Mouse (Mus musculus) forebrain, embryonic 14.5 days (tissue): Measurements from ENCODE around the gene Rcsd1. TPM values are rescaled to one million over a fixed set of nuclear protein-coding genes. Genes with fewer than 3 reads are reported as not detected.

Source experiments
- ATAC-seq: fragments of 200-750 bp; cut with Nextera tagmentation; 2 replicates; pipeline ENCODE4 v1.8.0; 2017; ENCODE audit warnings: mild to moderate bottlenecking, moderate library complexity
- DNase-seq: peaks from one replicate; pipeline ENCODE4 v3.0.0-alpha.2; 2015; ENCODE audit warnings: low spot score
- H3K27ac ChIP-seq: fragments of 300-500 bp; sonication (generic); 2 replicates; pipeline ENCODE4 v1.5.1; 2014; ENCODE audit warnings: low read depth, mild to moderate bottlenecking, control low read depth, low read length, moderate library complexity
- H3K27me3 ChIP-seq: fragments of 300-500 bp; sonication (generic); replicated peaks from 2 replicates; pipeline ENCODE4 v1.6.1; 2014; ENCODE audit warnings: low read length, control low read depth, mixed read lengths; ENCODE audit not compliant: control insufficient read depth, insufficient read depth
- H3K36me3 ChIP-seq: fragments of 300-500 bp; sonication (generic); 2 replicates; pipeline ENCODE4 v1.6.1; 2014; ENCODE audit warnings: low read length, control low read depth; ENCODE audit not compliant: control insufficient read depth, insufficient read depth
- H3K4me1 ChIP-seq: fragments of 300-500 bp; sonication (generic); 2 replicates; pipeline ENCODE4 v1.6.1; 2014; ENCODE audit warnings: antibody characterized with exemption, low read length, control low read depth; ENCODE audit not compliant: control insufficient read depth, insufficient read depth
- H3K4me2 ChIP-seq: fragments of 300-500 bp; sonication (generic); 2 replicates; pipeline ENCODE4 v1.6.1; 2014; ENCODE audit warnings: mild to moderate bottlenecking, control low read depth, low read length
- H3K4me3 ChIP-seq: fragments of 300-500 bp; sonication (generic); 2 replicates; pipeline ENCODE4 v1.5.1; 2014; ENCODE audit warnings: low read depth, low read length, control low read depth
- H3K9ac ChIP-seq: fragments of 300-500 bp; sonication (generic); 2 replicates; pipeline ENCODE4 v1.6.1; 2014; ENCODE audit warnings: mild to moderate bottlenecking, low read length, control low read depth, moderate library complexity
- H3K9me3 ChIP-seq: fragments of 300-500 bp; sonication (generic); replicated peaks from 2 replicates; pipeline ENCODE4 v1.6.1; 2016; ENCODE audit warnings: low read length, control low read depth, mixed read lengths; ENCODE audit not compliant: control insufficient read depth
- WGBS: fragments of 180-500 bp; shearing (Covaris S2); extraction: QIAGEN DNeasy Blood & Tissue Kit; methylation state at CpG from one replicate; pipeline ENCODE4 v1.1.7; 2014; 5-methylcytosine and 5-hydroxymethylcytosine counted together
- polyA plus RNA-seq: library from polyadenylated mRNA; unstranded; fragments of >200 nt; fragmentation: Nextera tagmentation; extraction: Ambion mirVana; gene quantifications from 2 replicates; pipeline ENCODE4 v1.2.1, GENCODE M21; 2014

The Rcsd1 gene
- polyA plus RNA-seq, 1 experiment from 2014 or later: 3.3 TPM

DNA sequence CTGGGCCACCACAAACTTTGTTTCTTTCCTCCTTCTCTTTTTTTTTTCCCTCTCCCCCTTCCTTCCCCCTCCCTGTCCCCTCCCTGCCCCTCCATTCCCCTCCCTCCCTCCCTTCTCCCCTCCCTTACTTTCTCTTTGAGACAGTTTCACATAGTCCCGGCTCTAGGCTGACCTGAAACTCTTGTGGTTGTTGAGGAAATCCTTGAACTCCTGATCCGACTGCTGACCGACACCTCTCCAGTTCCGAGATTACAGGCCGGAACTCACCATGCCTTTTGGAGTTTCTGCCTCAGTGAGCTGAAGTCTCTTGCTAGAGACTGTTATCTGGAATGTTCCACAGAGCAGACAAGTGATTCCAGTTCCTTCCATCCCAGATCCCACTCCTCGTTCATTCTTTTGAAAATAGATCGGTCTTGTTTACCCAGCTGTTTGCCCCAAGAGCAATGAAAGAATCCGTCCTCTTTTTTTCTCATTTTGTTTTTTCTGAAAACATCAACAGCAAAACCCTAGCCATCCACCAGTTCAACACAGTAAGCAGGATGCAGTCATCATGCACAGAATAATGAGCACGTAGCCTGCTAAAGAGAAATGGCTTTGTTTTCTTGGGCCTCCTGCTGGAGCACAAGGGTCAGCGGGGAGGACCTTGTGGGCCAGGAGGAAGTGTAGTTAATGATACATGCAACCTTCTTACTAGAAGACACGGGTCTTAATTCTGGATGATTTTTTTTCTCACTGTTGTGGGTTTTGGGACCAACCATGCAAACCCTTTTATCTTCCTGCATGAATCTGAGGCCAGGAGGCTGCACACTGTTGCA, 14.9 kb upstream of the Rcsd1 start:
- H3K9me3 ChIP-seq: no peaks in the 10 kb centered on the region
- H3K4me1 ChIP-seq: no peaks in the 10 kb centered on the region
- no peaks in the 10 kb centered on the region for H3K27me3 ChIP-seq
- H3K27ac ChIP-seq: no peak overlapping the region
- H3K4me2 ChIP-seq: no peak overlapping the region
- H3K9ac ChIP-seq: no peak overlapping the region
- no peak overlapping the region for H3K4me3 ChIP-seq
- WGBS: 57% methylated on average over 11 of the region's 11 CpGs
- DNase-seq: peak; percentile 18
- no peaks in the 10 kb centered on the region for H3K36me3 ChIP-seq
- ATAC-seq: no peak

DNA sequence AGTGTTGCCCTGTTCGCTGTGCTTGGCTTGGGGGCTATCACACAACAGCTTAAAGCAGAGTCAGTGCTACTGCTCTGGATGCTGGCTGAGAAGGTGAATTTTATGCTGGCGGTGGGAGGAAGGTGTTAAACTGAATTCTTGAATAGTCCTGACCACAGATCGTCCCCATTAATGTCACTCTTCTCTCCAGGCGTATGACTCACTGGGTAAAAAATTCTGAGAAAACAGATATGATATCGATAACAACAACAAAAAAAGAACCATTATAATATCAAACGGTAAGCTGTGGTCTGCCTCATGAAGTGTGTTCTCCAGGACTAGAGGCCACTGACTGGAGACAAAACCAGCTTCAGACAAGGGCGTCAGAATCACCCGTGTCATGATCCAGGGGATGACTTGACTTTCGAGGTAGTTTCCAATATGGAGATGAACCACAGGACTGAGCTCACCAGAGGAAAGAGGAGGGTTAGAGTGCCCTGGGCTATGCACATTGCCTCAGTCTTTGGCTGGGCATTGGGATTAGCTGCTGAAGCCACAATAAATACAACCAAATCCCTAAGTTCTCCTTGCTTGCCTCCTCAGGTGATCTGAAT, 13.1 kb upstream of the Rcsd1 start:
- no peaks in the 10 kb centered on the region for H3K36me3 ChIP-seq
- WGBS: 94% methylated on average over 9 of the region's 9 CpGs
- H3K4me2 ChIP-seq: no peak overlapping the region
- no peak overlapping the region for H3K4me3 ChIP-seq
- ATAC-seq (no peak), DNase-seq (no peak)
- no peak overlapping the region for H3K9ac ChIP-seq
- no peaks in the 10 kb centered on the region for H3K4me1 ChIP-seq
- no peaks in the 10 kb centered on the region for H3K9me3 ChIP-seq
- no peaks in the 10 kb centered on the region for H3K27me3 ChIP-seq
- no peak overlapping the region for H3K27ac ChIP-seq

DNA sequence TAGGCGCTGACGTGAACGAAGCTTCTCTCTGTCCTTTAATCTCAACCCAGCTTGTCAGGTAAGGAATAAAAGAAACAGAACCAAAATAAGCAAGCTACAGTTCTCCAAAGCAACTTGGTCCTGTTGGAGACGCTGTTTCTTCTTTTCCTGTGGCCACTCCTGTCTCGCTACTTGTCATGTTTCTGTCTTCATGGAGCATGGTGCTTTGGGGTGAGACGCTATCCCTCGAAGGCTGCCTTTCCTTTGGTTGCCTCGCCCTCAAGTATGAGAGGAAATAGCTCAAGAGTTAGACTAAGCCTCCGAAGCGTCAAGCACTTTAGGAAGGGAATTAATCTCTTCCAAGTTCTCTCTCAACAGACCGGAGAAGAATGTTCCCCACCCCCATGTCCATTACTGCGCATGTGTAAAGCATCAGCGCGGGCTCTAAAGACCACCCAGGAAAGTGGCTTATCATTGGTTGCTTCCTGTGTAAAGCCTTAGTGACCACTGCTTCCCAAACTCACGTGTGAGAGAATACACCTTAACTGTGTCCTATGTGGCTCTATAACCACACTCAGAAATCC, 9.1 kb upstream of the Rcsd1 start:
- H3K27ac ChIP-seq: no peak overlapping the region
- DNase-seq (no peak), ATAC-seq (no peak)
- H3K9ac ChIP-seq: no peak overlapping the region
- H3K4me1 ChIP-seq: no peaks in the 10 kb centered on the region
- no peaks in the 10 kb centered on the region for H3K27me3 ChIP-seq
- H3K4me2 ChIP-seq: no peak overlapping the region
- no peak overlapping the region for H3K4me3 ChIP-seq
- H3K9me3 ChIP-seq: no peaks in the 10 kb centered on the region
- no peaks in the 10 kb centered on the region for H3K36me3 ChIP-seq
- WGBS: 82% methylated on average over 15 of the region's 15 CpGs

DNA sequence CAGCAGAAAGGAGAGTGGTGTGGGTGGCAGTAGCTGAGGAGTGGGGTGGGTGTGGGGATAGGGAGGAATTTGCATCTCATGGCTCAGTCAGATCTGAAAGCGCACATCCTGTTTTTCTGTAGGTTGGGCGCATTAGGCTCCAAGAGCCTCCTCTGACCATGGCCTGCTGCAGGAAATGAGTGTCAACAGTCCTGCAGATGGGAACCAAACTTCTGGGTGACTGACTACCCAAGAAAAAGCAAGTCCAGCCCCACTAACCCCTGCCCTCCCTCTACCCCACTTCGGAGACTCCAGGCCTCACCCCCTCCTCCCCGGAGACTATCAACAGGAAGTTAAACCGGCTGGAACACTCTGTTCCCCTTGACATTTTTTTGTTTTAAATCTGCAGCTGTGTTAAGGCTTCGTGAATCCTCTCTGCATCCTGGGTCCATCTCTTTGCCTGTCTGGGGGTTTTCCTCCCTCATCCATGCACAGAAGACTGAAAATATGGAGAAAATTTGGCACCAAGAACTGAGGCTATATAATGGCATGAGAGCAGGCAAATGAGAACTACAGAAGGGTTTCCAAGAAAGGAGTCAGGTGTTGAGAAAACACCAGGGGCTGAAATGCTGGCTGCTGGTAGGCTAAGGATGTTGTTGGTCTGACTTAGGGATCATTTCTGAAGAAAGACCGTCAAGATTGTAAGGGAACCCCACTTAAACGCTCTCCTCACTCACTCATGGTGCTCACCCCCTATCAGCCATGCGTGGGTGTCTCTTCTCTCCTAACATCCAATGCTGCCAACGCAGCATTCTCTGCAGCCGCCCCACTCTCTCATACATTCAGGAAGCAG, 8.4 kb upstream of the Rcsd1 start:
- Histone ChIP-seq H3K4me1 (no peaks in the 10 kb centered on the region), H3K9ac (no peak overlapping the region), H3K27me3 (no peaks in the 10 kb centered on the region), H3K4me2 (no peak overlapping the region), H3K4me3 (no peak overlapping the region), H3K27ac (0 out of 2 replicates have a peak overlapping the region, but pooled peaks have one; percentile 11), H3K9me3 (no peaks in the 10 kb centered on the region), H3K36me3 (no peaks in the 10 kb centered on the region)
- DNase-seq (no peak), ATAC-seq (no peak)
- 70% methylated on average over 11 of the region's 11 CpGs for WGBS

DNA sequence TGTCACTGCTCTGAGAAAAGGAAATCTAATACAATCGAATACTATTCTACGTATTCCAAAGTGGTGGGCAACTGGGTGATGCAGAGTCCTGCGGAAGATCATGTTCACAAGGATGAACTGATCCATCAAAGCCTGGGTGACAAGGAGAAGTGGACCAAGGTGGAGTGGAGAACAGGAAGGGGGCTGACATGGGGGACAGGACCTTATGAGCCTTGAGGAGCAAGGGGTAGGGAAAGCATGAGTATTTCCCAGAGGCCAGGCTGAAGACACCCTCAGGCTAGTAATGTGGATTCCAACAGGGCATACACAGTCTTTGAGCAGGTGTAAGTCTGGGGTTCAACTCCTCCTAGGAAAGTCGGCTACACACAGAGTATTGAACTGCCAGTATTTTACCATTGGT, 6.9 kb upstream of the Rcsd1 start:
- H3K4me3 ChIP-seq: no peak overlapping the region
- 88% methylated on average over 4 of the region's 4 CpGs for WGBS
- H3K27me3 ChIP-seq: no peaks in the 10 kb centered on the region
- no peak for DNase-seq
- H3K9ac ChIP-seq: no peak overlapping the region
- no peaks in the 10 kb centered on the region for H3K4me1 ChIP-seq
- no peak overlapping the region for H3K4me2 ChIP-seq
- H3K27ac ChIP-seq: no peak overlapping the region
- no peaks in the 10 kb centered on the region for H3K36me3 ChIP-seq
- no peaks in the 10 kb centered on the region for H3K9me3 ChIP-seq
- ATAC-seq: no peak

DNA sequence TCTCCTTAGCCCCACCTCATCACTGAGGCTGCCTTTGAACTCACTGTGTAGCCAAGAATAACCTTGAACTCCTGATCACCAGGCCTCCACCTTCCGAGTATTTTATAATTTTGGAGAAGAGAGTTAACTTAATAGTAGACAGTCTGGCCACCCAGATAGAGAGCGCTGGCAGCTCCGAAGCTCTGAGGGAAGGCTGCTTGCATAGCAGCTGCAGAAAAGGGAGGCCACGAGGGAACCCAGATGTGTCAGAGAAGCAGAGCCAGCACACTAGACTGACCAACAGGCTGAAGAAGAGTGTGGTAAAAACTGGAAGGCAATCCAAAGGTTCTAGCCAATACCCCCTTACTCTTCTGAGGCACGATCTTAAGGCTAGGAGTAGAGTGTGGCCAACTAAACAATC, 4.2 kb upstream of the Rcsd1 start:
- no peak for DNase-seq
- WGBS: 87% methylated on average over 5 of the region's 5 CpGs
- Histone ChIP-seq H3K4me1 (no peaks in the 10 kb centered on the region), H3K9me3 (no peaks in the 10 kb centered on the region), H3K9ac (no peak overlapping the region), H3K27ac (no peak overlapping the region), H3K4me2 (no peak overlapping the region), H3K27me3 (no peaks in the 10 kb centered on the region), H3K36me3 (no peaks in the 10 kb centered on the region), H3K4me3 (no peak overlapping the region)
- ATAC-seq: no peak

DNA sequence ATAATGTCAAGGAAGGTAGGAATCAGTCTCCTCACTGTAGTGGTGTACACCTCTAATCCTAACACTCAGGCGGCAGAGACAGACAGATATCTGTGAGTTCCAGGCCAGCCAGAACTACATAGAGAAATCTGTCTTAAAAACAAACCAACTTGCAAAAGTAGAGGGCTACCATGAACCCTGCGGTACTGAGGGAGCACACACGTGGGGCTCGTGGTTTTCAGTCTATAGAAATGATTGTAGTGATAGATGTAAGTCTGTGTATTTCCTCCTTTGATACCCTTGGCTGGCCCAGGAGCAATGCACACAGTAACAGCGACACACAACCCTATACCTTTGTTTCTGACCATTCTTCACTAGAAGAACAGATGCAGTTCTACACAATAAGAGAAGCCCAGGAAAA, 2.4 kb upstream of the Rcsd1 start:
- no peaks in the 10 kb centered on the region for H3K36me3 ChIP-seq
- no peak overlapping the region for H3K4me3 ChIP-seq
- H3K4me2 ChIP-seq: no peak overlapping the region
- no peak overlapping the region for H3K9ac ChIP-seq
- no peaks in the 10 kb centered on the region for H3K9me3 ChIP-seq
- H3K4me1 ChIP-seq: peaks cover 3% of the 10 kb centered on the region; the same call in 1 of the 2 replicates
- no peak overlapping the region for H3K27ac ChIP-seq
- 92% methylated on average over 5 of the region's 5 CpGs for whole genome bisulfite sequencing
- H3K27me3 ChIP-seq: peaks cover 3% of the 10 kb centered on the region; the same call in 1 of the 2 replicates
- no peak for DNase-seq
- no peak for ATAC-seq

DNA sequence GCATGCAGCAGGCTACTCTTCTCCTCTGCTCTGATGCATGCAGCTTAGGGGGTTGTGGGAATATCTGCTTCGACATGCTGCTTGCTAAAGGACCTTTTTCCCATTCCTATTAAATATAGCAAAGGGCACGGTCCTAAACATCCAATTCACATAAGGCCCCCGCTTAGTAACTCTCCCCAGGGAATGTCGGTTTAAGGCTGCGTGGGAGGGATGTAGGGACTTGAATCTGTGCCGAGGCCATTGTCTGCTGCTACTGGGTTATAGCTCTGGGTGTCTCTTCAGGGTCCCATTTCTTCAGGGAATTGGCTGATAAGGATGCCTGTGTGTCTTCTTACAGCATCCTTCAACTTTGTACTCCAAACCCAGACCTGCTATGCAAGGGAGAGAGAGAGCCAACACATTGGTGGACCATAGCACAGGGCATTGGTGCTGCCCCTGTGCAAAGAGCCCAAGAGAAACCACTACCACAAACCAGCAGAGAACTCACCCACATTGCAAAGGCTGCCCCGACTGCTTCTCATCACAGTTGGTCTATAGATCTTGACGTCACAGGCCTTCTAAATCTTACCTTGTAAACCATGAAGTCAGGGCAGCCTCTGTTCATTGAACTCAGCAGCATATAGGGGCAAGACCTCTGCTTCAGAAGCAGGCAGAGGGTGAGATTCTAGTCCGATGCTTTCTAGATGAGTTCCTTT, 724 bp downstream of the Rcsd1 start:
- H3K9me3 ChIP-seq: no peaks in the 10 kb centered on the region
- WGBS: 37% methylated on average over 9 of the region's 9 CpGs
- no peaks in the 10 kb centered on the region for H3K36me3 ChIP-seq
- no peak overlapping the region for H3K9ac ChIP-seq
- ATAC-seq (no peak), DNase-seq (no peak)
- H3K4me2 ChIP-seq: peak overlapping the region; percentile 98
- H3K4me3 ChIP-seq: 0 out of 2 replicates have a peak overlapping the region, but pooled peaks have one; percentile 50
- H3K27ac ChIP-seq: no peak overlapping the region
- H3K4me1 ChIP-seq: peaks cover 3% of the 10 kb centered on the region; the same call in 1 of the 2 replicates
- H3K27me3 ChIP-seq: peaks cover 3% of the 10 kb centered on the region; the same call in 1 of the 2 replicates
